Mouse (Mus musculus): Measurements from ENCODE around the gene Arhgef18. TPM values are rescaled to one million over a fixed set of nuclear protein-coding genes. Genes with fewer than 3 reads are reported as not detected.

Arhgef18 gene
- 10 to 100 TPM; 37.1 to 38.9 TPM for total RNA-seq (2021)

GRCm38 (mm10) chr8:3392771-3393710 is at the start of gene Arhgef18:
Gene Arhgef18 (plus strand): TSS chr8:3393006.
- peak; percentile 80 for DNase-seq
- intact Hi-C loops (cut with DNase I): no loop called here

GRCm38 (mm10) chr8:3345337-3345736 is 47.5 kb upstream of the Arhgef18 start:
- intact Hi-C loops (cut with DNase I): no loop called here
- no peak for DNase-seq

- intact Hi-C loops (cut with DNase I): no loop called here
- no peak for DNase-seq
Observed at GRCm38 (mm10) chr8:3346691-3347413, 46.0 kb upstream of the Arhgef18 start.

GRCm38 (mm10) chr8:3348142-3348823 is 44.5 kb upstream of the Arhgef18 start:
- no peak for DNase-seq
- intact Hi-C loops (cut with DNase I): no loop called here

GRCm38 (mm10) chr8:3350747-3351146 is 42.1 kb upstream of the Arhgef18 start:
- no peak for DNase-seq
- intact Hi-C loops (cut with DNase I): no loop called here

GRCm38 (mm10) chr8:3352715-3353114 is 40.1 kb upstream of the Arhgef18 start:
- DNase-seq: no peak
- intact Hi-C loops (cut with DNase I): no loop called here

GRCm38 (mm10) chr8:3353189-3353810 is 39.5 kb upstream of the Arhgef18 start, which contains the start of gene A430078G23Rik:
Gene A430078G23Rik (plus strand): TSS chr8:3353415.
- intact Hi-C loops (cut with DNase I): no loop called here
- no peak for DNase-seq

- intact Hi-C loops (cut with DNase I): no loop called here
- DNase-seq: no peak
Observed at GRCm38 (mm10) chr8:3353811-3354442, 38.9 kb upstream of the Arhgef18 start.

GRCm38 (mm10) chr8:3354443-3354812 is 38.4 kb upstream of the Arhgef18 start:
- DNase-seq: no peak
- intact Hi-C loops (cut with DNase I): no loop called here

- DNase-seq: no peak
- intact Hi-C loops (cut with DNase I): no loop called here
Observed at GRCm38 (mm10) chr8:3355586-3355985, 37.2 kb upstream of the Arhgef18 start.

GRCm38 (mm10) chr8:3358060-3358459 is 34.7 kb upstream of the Arhgef18 start:
- intact Hi-C loops (cut with DNase I): no loop called here

GRCm38 (mm10) chr8:3367086-3367485 is 25.7 kb upstream of the Arhgef18 start:
- intact Hi-C loops (cut with DNase I): no loop called here

More at GRCm38 (mm10) chr8:3358060-3358459, 34.7 kb upstream of the Arhgef18 start:
- peak; percentile 86 for DNase-seq

GRCm38 (mm10) chr8:3368091-3368490 is 24.7 kb upstream of the Arhgef18 start:
- intact Hi-C loops (cut with DNase I): no loop called here
- no peak for DNase-seq

More at GRCm38 (mm10) chr8:3367086-3367485, 25.7 kb upstream of the Arhgef18 start:
- peak; percentile 75 for DNase-seq

GRCm38 (mm10) chr8:3375748-3376147 is 17.1 kb upstream of the Arhgef18 start:
- intact Hi-C loops (cut with DNase I): no loop called here
- no peak for DNase-seq

- intact Hi-C loops (cut with DNase I): no loop called here
- DNase-seq: no peak
Observed at GRCm38 (mm10) chr8:3376641-3377274, 16.0 kb upstream of the Arhgef18 start.

GRCm38 (mm10) chr8:3387286-3387685 is 5.5 kb upstream of the Arhgef18 start:
- intact Hi-C loops (cut with DNase I): no loop called here
- DNase-seq: peak; percentile 71

- intact Hi-C loops (cut with DNase I): no loop called here
- DNase-seq: no peak
Observed at GRCm38 (mm10) chr8:3388591-3389338, 4.0 kb upstream of the Arhgef18 start.

GRCm38 (mm10) chr8:3389506-3389905 is 3.3 kb upstream of the Arhgef18 start:
- no peak for DNase-seq
- intact Hi-C loops (cut with DNase I): no loop called here

GRCm38 (mm10) chr8:3392293-3392692 is 513 bp upstream of the Arhgef18 start:
- intact Hi-C loops (cut with DNase I): no loop called here
- DNase-seq: no peak
